Mouse (Mus musculus): ENCODE measurements around the gene Ccni.

Gene Ccni

DNA sequence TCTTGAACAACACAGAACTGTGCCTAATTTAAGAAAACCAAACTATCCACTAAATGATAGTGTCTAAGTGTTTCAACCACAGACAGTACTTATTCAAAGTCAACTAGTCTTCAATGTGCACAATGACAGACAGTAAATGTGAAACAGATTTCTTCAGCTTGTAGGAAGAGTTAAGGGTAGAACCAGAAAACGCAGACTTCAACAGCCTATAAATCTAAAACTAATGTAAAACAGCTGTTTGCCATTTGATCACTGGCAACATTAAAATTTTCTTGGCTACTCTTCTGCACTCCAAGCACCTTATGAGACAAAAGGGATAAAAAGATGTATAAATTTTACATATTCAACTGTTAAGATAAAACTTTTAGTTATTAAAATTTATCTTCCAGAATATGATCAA is 5.1 kb downstream of the Ccni start:
- DNase-seq (ENCODE audit: low spot score in 2 of 2), result no peak

DNA sequence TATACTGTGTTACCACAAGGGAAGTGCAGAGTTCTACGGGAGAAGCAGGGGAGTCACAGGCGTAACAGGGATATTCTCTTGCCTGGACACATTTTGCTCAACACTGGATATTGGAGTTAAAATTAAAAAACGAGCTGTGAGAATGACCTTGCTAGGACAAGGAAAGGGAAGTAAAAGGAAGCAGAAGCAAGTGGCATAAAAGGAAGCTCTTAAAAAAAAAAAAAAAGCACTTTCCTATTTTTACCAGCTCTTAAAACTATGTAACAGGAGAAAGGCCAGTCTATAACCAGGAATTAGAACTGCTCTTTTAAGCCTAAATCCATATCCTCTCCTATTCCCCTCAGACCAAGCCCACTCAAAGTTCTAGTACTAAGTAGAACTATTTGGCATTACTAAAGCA is 8.1 kb downstream of the Ccni start:
- DNase-seq (ENCODE audit: low spot score in 2 of 2), result no peak

DNA sequence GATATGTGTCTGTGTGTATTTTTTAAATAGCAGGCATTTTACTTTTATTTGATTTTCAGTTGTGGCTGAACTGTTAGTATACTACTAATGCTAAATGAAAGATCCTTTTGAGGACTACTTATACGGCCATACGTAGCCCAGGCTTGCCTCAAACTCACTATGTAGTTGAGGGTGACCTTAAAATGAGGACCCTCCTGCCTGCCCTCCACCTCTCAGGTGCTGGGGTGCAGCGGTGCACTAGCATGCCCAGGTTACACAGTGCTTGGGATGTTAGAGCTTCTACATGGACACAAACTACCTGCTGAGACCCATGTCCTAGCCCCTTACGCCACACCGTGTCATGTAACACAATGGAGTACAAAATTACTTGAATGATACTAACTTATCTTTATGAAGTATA is 15.9 kb downstream of the Ccni start:
- no peak for DNase-seq (ENCODE audit: low spot score in 2 of 2)

DNA sequence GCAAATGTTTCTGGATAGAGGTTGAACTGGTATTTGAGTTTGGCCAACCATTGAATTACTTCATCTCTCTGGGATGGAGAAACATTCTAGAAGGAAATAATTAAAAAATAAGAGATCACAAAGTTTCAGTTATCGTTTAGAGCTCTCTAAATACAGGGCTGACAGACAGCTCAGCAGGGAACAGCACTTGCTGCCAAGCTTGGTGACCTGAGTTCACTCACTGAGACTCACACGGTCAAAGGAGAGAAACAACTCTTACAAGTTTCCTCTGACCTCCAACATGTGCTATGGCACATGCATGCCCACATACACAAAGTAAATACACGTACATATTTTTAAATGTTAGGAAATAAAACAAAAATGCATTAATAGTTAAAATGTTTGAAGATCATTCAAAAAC is 16.7 kb downstream of the Ccni start:
- DNase-seq (ENCODE audit: low spot score in 2 of 2), result no peak

DNA sequence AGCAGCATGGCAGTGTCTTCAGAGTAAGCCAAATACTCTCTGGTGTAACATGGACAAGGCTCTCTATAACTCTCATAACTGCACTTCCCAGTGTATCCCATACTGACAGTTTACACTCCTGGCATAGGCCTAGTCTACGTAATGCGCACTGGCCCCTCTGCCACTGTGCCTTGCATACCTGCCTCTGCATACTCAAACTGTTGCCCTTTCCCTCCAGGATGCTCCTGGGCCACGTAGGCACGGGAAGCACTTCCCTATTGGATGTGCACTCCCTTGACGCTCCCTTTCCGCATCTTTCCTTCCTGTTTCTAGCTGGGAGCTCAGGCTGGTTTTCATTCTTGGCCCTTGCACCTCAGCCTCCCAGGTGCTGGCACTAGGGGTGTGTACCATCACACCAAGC is 21.7 kb downstream of the Ccni start:
- no peak for DNase-seq (ENCODE audit: low spot score in 2 of 2)

DNA sequence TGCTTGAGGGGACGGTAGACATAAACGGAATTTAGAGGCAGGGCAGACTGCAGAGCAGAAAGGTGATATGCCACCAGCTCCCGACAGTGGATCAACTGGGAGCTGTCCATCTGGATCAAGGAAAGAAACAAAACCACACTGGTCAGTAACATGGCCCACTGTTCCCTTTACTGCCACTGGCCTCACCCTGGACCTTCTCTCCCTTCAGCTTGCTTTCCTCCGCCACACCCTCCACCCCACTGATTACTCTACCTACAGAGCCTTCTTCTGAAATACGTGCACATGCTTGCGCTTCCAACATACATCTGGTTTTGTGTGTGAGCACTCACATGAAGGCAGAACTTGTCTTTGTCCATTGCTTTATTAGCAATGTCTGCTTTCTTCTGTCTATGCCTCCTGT is 23.0 kb downstream of the Ccni start:
- DNase-seq (ENCODE audit: low spot score in 2 of 2), result no peak

DNA sequence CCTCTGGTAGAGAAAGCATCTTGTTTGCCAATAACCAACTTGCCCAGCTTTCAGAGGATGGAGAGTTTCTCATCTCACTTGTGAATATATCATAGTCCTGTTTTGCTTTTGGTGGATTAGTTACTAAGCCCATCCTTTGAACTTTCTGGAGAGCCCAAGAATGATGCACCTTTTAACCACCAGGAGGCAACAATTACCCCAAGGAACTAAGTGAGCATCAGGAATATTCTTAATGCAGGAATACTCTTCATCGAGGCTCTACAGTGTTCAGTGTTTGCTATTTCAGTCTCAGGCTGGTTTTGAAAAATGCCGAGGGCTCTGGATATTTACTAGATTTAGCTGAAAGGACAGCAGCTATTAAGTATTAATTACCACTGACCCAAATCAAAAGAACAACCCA is 26.0 kb downstream of the Ccni start:
- DNase-seq (ENCODE audit: low spot score in 2 of 2), result no peak

DNA sequence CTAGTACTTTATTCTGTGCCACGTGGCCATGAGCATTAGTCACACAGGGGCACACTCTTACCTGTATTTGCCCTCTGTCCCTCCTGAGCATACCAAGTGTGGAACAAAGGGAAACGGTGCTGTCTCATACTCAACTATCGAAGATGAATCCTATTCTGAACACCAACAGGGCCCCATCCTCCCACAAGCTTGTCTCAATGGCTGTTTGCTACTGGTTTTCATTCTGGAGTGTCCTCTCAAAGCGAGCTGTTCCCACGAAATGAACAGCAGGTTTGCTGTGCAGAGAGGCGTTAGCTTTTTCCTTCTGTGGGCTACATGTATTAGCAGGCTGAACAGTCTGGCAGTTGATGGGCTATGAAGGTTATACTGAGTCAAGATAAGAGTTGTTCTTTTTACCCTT is 27.7 kb downstream of the Ccni start:
- no peak for DNase-seq (ENCODE audit: low spot score in 2 of 2)

DNA sequence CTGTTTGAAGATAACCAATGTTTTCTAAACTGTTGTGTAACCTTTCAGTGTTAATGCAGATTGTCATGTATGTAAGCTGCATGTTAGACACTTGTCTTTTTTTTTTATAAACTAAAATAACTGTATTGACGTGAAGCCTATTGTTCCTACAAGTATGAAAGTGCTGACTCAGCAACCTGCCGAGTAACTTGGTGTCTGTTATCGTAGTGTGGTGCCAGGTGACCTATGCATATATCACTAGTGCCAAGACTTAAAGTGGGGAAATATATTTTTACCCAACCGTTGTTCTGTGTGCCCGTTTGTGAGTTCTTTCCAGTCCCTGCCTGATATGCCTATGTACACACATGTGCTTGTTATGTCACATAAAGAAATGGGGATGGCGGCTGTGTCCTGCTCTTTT is 31.6 kb downstream of the Ccni start:
- DNase-seq (ENCODE audit: low spot score in 2 of 2), result no peak

DNA sequence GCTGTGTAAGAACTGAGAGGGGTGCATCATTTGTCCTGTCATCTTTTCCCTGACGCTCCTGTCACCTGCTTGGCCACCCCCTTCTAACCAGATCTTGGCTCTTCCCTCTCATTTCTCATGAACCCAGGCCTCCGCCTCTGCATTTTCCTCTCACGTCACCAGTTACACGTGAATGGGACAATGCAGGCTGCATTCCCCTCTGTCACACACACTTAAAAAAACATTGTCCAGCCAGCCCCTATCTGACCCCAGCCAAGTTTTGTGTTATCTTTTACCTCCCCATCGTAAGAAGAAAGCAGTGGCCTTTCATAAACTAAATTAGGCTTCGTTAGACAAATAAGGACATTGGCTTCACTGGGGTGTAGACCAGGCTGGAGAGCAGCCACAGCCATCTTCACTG is 33.8 kb downstream of the Ccni start:
- no peak for DNase-seq (ENCODE audit: low spot score in 2 of 2)

DNA sequence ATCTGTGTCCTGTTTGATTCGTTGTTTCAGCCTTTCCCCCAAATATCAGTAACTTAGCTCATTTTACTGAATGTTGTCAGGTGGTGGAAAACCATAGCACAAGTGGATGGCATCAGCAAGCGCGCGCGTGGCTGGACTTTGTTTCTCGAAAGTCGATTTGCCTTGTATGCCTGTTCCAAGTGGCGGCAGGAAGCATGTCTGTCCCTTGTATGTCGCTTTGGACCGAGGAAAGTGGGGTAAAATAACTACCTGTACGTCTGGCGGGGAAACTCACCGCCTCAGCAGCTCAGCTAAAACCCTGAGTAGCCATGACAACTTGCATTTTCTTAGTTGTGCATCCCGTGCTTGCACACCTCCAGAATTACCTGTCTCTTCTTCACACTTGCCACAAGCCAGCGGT is 34.9 kb downstream of the Ccni start:
- DNase-seq (ENCODE audit: low spot score in 2 of 2), result no peak

DNA sequence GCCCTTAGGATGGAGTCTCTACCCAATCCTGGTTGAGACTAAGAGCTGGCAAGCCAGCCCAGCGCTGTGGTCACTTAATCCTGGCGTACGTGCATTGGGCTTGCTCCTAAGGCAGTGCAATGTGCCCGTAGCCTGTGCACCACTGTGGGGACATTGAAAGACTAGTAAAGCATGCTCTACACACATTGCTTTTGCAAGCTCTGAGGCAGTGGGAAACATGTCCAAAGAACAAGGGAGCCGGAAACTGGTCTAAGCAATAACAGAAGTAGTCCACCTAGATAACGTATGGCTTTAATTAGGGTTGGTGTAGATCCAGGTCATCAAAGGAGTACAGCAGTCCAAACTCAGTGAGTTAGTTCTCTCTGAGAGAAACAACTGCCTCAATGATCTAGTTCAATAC is 37.6 kb downstream of the Ccni start:
- DNase-seq (ENCODE audit: low spot score in 2 of 2), result no peak

DNA sequence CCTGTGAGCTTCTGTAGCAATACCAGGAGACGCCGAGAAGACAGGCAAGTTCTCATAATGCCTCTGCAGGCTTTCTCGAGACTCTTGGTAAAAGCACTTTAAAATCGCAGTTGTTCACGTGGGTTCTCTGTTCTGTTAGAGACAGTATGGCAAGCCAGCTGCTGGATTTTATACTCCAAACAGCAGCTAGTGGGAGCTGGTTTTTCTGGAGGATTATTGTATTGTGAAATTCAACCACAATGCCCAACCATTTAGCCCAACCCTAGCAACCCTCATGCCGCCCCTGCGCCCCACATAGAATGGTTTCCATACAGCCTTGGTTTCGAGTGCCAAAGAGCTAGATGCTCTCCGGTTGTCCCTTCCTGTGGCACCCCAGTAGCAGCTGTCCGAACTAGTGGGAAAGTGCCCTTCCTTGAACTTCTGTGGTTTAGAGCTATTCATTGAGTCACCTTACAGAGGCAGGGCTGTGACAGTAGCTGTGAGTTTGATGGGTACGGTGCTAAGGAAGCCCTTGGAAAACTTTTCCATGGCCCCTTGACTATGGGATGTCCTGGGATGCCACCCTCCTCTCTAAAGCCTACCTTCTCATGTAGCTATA is 38.3 kb downstream of the Ccni start:
- no peak for DNase-seq (ENCODE audit: low spot score in 2 of 2)

DNA sequence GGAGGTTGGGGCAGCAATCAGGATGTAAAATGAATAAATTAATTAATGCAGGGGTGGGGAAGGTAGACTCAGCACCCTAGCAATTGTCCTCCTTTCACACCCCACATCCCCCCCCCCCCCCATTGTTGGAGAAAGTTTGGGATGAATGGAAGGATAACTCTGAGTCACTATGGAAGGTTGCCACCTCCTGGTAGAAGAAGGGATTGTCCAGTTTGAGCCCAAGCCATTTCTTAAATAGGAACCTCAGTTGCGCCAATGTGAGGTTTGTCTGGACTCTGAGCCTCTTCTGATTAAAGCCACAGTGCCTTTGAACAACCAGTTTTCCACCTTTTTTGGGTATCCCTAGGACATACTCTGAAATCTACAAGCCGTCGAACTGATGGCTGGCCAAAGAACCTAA is 42.8 kb downstream of the Ccni start:
- DNase-seq (ENCODE audit: low spot score in 2 of 2), result peak in 1 of 2 experiments; percentile 12

DNA sequence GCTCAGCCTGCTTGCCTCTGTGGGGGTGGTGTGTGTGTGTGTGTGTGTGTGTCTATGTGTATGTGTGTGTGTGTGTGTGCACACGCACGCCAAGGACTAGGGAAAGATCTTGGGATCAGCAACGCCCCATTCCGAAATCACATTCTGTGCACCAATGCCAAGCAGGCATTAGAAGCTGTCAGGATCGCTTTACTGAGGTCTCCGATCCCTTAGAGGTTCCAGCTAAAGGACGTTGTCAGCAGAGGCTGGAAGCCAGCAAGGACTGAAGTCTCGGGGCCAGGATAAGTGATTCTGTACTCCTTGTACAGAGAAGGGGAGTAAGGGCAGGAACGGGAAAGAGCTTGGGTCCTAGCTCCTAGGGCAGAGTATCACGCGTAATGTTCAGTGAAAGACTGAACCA is 51.9 kb downstream of the Ccni start:
- DNase-seq (ENCODE audit: low spot score in 2 of 2), result no peak

DNA sequence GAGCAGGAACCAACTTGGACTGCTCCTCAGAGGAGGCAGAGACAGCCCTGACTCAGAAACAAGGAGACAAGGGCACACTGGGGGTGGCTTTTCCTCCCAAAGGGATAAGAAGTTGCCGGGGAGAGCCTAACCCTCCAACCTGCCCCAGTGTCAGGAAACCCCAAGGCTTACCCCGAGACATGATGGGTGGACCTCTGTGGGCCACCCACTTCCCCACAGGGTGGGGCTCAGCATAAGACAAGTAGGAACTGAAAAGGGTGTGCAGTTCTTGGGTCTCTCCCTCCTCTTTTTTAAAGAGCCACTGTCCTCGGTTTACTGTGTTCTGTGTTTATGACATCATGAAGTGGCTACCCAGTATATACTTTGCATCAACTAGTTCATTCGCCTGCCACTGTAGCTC is 53.8 kb downstream of the Ccni start:
- peak; percentile 38 to 43 for DNase-seq (ENCODE audit: low spot score in 2 of 2)

DNA sequence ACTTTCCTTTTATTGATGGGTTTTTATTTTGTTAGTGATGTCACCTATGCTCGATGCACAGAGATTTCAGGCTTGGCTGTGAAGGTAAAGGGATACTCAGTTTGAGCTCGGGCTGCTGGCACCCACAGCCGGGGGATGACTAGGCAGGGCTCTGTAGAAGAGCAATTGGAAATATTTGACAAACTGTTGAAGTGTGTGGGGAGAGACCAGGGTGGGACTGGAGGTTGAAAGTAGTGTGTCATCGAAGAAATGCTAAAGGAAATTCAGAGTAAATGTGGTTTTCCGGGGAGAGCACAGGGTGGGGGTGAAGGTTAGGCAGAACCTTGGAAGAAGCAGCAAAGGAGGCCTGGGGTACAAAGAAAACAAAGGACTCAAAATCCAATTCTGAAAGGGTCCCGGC is 54.3 kb downstream of the Ccni start:
- DNase-seq (ENCODE audit: low spot score in 2 of 2), result peak; percentile 39 to 49

DNA sequence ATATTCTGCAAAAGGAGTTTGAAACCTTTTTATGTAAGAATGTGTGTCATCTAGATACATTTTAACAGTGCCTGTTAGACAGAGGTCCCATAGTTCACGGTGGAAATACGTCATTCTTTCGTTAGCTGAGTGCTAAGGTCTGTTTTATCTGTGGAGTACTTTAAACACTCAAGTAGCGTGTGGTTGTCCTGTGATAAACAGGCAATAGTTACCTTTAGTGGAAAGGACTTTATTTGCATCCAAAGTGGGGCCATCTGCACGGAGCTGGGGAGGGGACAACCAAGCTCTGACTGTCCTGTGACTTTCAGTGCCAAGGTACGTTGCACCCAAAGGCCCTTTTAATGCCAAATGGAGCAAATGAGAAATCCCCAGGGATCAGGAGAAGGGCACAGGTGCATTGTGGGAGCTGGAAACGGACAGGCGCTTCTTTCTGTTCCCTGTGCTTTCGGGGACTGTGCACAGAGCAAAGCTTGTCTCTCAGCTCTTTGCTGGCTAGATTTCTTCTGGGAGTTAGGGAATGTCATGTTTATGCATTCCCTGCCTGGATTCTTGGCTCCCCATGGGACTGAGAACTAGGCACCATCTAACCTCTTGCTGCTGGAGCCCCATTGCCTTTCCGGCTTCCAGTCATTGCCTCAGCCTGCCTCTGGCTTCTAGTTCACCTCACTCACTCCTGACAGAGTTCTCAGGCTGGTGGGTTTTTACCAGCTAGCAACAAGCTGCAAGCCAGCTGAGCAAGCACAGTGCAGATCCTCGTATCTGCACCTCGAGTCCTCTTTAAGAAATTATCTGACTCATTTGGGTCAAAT is 56.1 kb downstream of the Ccni start:
- no peak for DNase-seq (ENCODE audit: low spot score in 2 of 2)

DNA sequence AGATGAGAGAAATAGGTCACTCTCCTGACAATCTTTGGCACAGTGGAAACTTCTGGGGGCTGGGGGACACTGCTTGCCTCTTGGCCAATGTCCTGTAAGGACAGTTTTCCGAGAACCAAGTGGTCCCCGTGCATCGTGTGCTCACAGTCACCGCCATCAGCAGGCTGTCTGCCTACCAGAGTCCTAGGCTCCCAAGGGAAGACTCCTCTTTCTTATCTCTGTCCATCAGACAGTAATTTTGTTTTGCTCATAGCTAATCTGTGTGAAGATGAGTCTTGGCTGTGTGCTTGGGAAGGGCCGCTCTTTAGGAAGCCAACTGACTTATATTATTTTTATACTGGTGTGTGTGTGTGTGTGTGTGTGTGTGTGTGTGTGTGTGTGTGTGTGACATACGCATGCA is 60.8 kb downstream of the Ccni start:
- no peak for DNase-seq (ENCODE audit: low spot score in 2 of 2)

DNA sequence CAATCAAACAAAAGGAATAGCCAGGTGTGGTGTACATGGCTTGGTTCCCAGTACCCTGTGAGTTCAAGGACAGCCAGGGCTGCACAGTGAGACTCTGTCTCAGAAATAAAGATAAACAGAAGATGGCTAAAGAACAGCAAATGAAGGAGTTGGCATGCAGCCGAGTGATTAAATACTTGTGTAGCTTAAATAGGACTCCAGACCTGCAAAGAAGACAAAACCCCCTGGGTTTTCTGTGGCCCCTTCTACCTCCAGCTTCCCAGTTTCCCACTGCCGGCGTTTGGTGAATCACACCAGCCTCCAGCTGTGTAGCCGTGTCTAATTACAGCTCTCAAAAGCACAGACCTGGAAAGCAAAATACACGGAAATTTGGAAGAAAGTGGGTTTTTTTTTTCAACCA is 61.4 kb downstream of the Ccni start:
- no peak for DNase-seq (ENCODE audit: low spot score in 2 of 2)

DNA sequence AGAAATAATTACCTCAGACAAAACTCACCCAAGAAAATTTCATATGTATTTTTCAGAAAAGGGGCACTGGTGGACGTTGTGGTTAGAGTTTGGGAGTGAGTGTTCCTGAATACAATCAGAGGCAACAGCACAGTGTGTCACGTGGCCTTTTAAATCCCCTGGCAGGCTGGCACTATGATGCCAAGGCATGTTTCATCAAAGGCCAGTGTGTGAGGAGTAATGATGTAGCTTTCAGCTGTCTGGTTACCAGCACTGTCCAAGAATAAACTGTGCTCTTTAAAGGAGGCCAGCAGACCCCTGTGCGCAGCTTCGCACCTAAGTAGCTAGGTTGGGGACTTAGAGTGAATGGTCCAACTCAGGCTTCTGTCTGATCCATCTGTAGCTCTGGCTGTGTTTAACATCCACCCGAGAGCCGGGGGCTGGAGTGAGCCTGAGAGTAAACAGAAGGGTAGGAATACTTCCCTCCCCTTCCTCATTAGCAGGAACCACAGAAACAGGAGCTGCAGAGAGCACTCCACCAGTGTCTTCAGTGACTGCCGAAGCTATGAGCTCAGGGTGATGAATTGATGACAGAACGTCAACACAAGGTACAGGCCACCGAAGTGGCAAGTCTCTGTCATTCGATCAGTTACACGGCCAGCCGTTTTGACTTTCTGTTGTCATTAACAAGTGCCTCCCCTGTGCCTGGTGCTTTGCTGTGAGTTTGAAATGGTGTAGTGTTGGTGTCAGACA is 62.8 kb downstream of the Ccni start:
- DNase-seq (ENCODE audit: low spot score in 2 of 2), result no peak

DNA sequence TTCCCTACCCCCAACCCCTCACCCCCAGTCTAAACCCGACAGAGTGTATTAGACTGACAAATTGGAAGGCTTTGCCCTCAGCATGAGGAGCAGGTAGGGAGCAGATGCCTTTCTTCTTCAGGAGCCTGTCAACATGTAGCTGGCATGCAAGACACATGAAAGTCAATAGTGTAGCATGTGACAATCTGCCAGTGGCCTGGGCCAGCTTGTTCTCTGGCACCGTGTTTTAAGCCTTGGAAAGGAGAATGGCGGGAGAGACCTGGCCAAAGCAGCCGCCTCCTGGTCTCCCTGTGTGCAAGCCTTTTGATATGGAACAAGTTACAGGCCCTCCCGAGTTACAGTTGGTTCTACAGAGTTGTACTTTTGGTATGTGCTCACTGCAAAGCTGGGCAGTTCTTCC is 65.5 kb downstream of the Ccni start:
- DNase-seq (ENCODE audit: low spot score in 2 of 2), result no peak

DNA sequence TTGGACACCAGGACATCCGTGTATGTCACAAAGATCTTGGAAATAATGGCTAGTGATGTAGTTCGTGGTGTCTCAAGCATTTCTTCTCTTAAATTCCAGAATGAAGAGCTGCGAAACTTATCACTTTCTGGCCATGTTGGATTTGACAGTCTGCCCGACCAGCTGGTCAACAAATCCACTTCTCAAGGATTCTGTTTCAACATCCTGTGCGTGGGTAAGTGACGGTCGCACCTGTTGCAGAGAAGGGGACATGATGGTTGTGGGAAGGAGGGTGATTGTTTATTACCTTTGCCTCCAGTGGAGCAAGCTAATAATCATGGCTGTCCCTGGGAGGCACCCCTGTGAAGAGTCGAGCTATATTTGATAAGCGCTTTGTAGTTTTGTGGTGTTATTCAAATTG is 66.9 kb downstream of the Ccni start:
- DNase-seq (ENCODE audit: low spot score in 2 of 2), result no peak
